Mouse (Mus musculus): ENCODE measurements around the gene Ric3.

DNA sequence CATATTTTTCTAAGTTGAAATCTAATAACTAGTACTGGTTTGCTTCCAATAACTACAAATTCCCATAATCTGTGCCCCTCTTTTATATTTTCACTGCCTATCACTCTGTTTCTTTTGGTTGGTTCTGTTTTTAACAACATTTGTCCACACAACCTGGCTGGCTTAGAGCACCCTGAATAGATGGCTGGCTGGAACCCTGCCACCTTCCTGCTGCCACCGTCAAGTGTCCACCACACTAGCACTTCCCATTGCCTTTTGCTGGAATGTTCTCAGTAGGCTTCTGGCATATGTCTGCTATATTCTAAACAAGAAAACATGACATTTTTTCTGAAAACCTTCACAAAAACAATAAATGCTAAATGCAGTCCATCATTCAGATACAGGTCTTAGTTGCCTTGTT, 32.3 kb downstream of the Ric3 start:
- TF ChIP-seq POLR2A (IDR thresholded peaks at IDR 0.05; ENCODE audit: low read depth, low read length) = no peak
- no peak for TF ChIP-seq GABPA (IDR thresholded peaks at IDR 0.05; ENCODE audit: insufficient replicate concordance, low read depth, low read length)
- no peak for TF ChIP-seq MYC (IDR thresholded peaks at IDR 0.05; ENCODE audit: low read depth, low read length)
- TF ChIP-seq ETS1 (conservative IDR thresholded peaks at IDR 0.05; ENCODE audit: low read depth, low read length) = no peak
- TF ChIP-seq HCFC1 (IDR thresholded peaks at IDR 0.05; ENCODE audit: low read depth, low read length) = no peak
- TF ChIP-seq CTCF (conservative IDR thresholded peaks at IDR 0.05 in 1 of 2, IDR thresholded peaks at IDR 0.05 in 1 of 2; ENCODE audit: low read depth in 2 of 2, low read length in 2 of 2) = no peak
- no peak for TF ChIP-seq MAFK (IDR thresholded peaks at IDR 0.05; ENCODE audit: insufficient replicate concordance, low read length)
- TF ChIP-seq ZNF384 (IDR thresholded peaks at IDR 0.05; ENCODE audit: low read depth, low read length) = no peak
- no peak for TF ChIP-seq NRF1 (IDR thresholded peaks at IDR 0.05; ENCODE audit: low read depth, low read length)
- TF ChIP-seq EP300 (IDR thresholded peaks at IDR 0.05; ENCODE audit: low read length) = no peak
- no peak for TF ChIP-seq MXI1 (IDR thresholded peaks at IDR 0.05; ENCODE audit: low read depth, low read length)
